Mouse (Mus musculus) bone marrow, adult 2 months (tissue): ENCODE measurements at regions not wholly inside any gene's neighbourhood (a gene's known extent, or its start where the extent isn't known, plus 50 kb on each side); places are given as distances from the start of the nearest gene placed in this dataset.

Experiments
- CTCF ChIP-seq: fragments of 200-500 bp; IDR thresholded peaks from 2 replicates; pipeline ENCODE4 v1.5.1; 2011; ENCODE audit warnings: low read length, control low read depth; ENCODE audit not compliant: control insufficient read depth, insufficient read depth
- POLR2A ChIP-seq: fragments of 200-500 bp; IDR thresholded peaks from 2 replicates; pipeline ENCODE4 v1.6.1; 2011; ENCODE audit warnings: low read depth, mild to moderate bottlenecking, control low read depth, low read length, borderline replicate concordance; ENCODE audit not compliant: control insufficient read depth

GRCm38 (mm10) chr13:70155596-70155995 is 353.4 kb downstream of the Med10 start:
- no peak for TF ChIP-seq CTCF
- TF ChIP-seq POLR2A = no peak
